ENCODE assay signal across 12 mouse cellular contexts in genomic region chr5:115465642-115466420, GRCm38 (mm10). TPM values are rescaled to one million over a fixed set of nuclear protein-coding genes. Genes with fewer than 3 reads are reported as not detected.
A peak's percentile ranks its signal among the peaks of the same experiment; 100 is the strongest.
DNase-seq lines count a peak whose midpoint lies in the region; ATAC-seq and TF ChIP-seq lines count a peak whose summit lies in the region.
"Had no signal": no experiment of that assay in that cellular context is flagged by ENCODE, and none has a peak within 500 bp of the region (broad histone marks: within the 10 kb centered on the region; RNA-seq: fewer than 3 reads in every experiment).

Gene Pla2g1b (plus strand): TSS chr5:115466262.

- H3K4me1 ChIP-seq in kidney, postnatal 0 days (replicated peaks; ENCODE audit: insufficient read depth, low read length): no peaks in the 10 kb centered on the region; the same call in 1 of the 2 replicates
- H3K4me1 ChIP-seq in ES-Bruce4 (ENCODE audit: control insufficient read depth, insufficient read depth, low read length): no peaks in the 10 kb centered on the region
- H3K4me1 ChIP-seq: embryonic facial prominence, embryonic 13.5 days had no signal

- H3K36me3 ChIP-seq in kidney, postnatal 0 days (ENCODE audit: insufficient read depth, low read length): no peaks in the 10 kb centered on the region
- H3K36me3 ChIP-seq in ES-Bruce4 (ENCODE audit: control insufficient read depth, insufficient read depth, low read length, poor library complexity, severe bottlenecking): peaks cover 2% of the 10 kb centered on the region; the same call in 1 of the 2 replicates
- H3K36me3 ChIP-seq: embryonic facial prominence, embryonic 13.5 days; heart, embryonic 12.5 days had no signal

- peak; percentile 27 for DNase-seq in kidney, postnatal 0 days (ENCODE audit: low spot score)
- DNase-seq in kidney, adult 8-10 months: no peak
- peak; percentile 40 for DNase-seq in brain, embryonic 14.5 days (ENCODE audit: low read depth)
- DNase-seq in lung, postnatal 25 days (ENCODE audit: low spot score): peak; percentile 29
- DNase-seq in B cell, adult 2 months: no peak
- DNase-seq in urinary bladder, postnatal 4 days (ENCODE audit: low spot score in 2 of 2): no peak
- DNase-seq in cerebellum, adult 18-20 months: no peak

- ATAC-seq in kidney, postnatal 0 days (replicated peaks; ENCODE audit: low FRiP score, low read depth): no peak
- ATAC-seq: hindbrain, embryonic 16.5 days had no signal

- no peak within 1 kb of the TSS for H3K4me2 ChIP-seq in kidney, postnatal 0 days (ENCODE audit: low read length)
- H3K4me2 ChIP-seq: embryonic facial prominence, embryonic 13.5 days; heart, embryonic 12.5 days had no signal

- no peaks in the 10 kb centered on the region for H3K27me3 ChIP-seq in kidney, postnatal 0 days (ENCODE audit: insufficient read depth, low read length)
- H3K27me3 ChIP-seq in ES-Bruce4 (ENCODE audit: control insufficient read depth, insufficient read depth, low read length, poor library complexity, severe bottlenecking): no peaks in the 10 kb centered on the region
- H3K27me3 ChIP-seq: embryonic facial prominence, embryonic 13.5 days; heart, embryonic 12.5 days had no signal

- no peak within 1 kb of the TSS for H3K27ac ChIP-seq in kidney, postnatal 0 days
- H3K27ac ChIP-seq in ES-Bruce4 (ENCODE audit: insufficient read depth, low read length): peak within 1 kb of the TSS; percentile 16
- H3K27ac ChIP-seq: embryonic facial prominence, embryonic 13.5 days had no signal

- H3K4me3 ChIP-seq in kidney, postnatal 0 days (replicated peaks; ENCODE audit: low read depth, low read length): no peak within 1 kb of the TSS
- H3K4me3 ChIP-seq in ES-Bruce4 (ENCODE audit: low read depth, low read length): peak within 1 kb of the TSS; percentile 66
- H3K4me3 ChIP-seq: embryonic facial prominence, embryonic 13.5 days; heart, embryonic 12.5 days; megakaryocyte, embryonic 14.5 days had no signal

- TF ChIP-seq POLR2A in ES-Bruce4 (IDR thresholded peaks at IDR 0.05; ENCODE audit: insufficient read depth, low read length): no peak
- TF ChIP-seq POLR2A in brain, embryonic 14.5 days (IDR thresholded peaks at IDR 0.05; ENCODE audit: borderline replicate concordance, extremely low read depth, insufficient read depth, insufficient read length, poor library complexity, severe bottlenecking): no peak

- no peak for TF ChIP-seq EP300 in ES-Bruce4 (IDR thresholded peaks at IDR 0.05; ENCODE audit: insufficient read depth, low read depth, low read length)

- TF ChIP-seq CTCF in kidney, postnatal 0 days (IDR thresholded peaks at IDR 0.05; ENCODE audit: low read depth): peak; percentile 52
- no peak for TF ChIP-seq CTCF in ES-Bruce4 (IDR thresholded peaks at IDR 0.05; ENCODE audit: low read depth, low read length)
- peak; percentile 40; the same call in 1 of the 2 replicates for TF ChIP-seq CTCF in brain, embryonic 14.5 days (IDR thresholded peaks at IDR 0.05; ENCODE audit: borderline replicate concordance, extremely low read depth, insufficient read depth, insufficient read length)

- no peaks in the 10 kb centered on the region for H3K9me3 ChIP-seq in kidney, postnatal 0 days (replicated peaks; ENCODE audit: low read length)
- no peaks in the 10 kb centered on the region for H3K9me3 ChIP-seq in ES-Bruce4 (replicated peaks; ENCODE audit: control insufficient read depth, insufficient read depth, low read length, poor library complexity, severe bottlenecking)
- H3K9me3 ChIP-seq: embryonic facial prominence, embryonic 13.5 days; heart, embryonic 12.5 days; megakaryocyte, embryonic 14.5 days had no signal

- H3K9ac ChIP-seq in kidney, postnatal 0 days (ENCODE audit: low read depth, low read length): no peak within 1 kb of the TSS
- peak within 1 kb of the TSS; percentile 28; the same call in 1 of the 2 replicates for H3K9ac ChIP-seq in ES-Bruce4 (ENCODE audit: low read depth, poor library complexity, severe bottlenecking)
- H3K9ac ChIP-seq: embryonic facial prominence, embryonic 13.5 days; heart, embryonic 12.5 days had no signal

- 45% methylated on average over 9 of the region's 9 CpGs for WGBS in kidney, postnatal 0 days

RNA-seq across cellular contexts. Expression of gene Pla2g1b, which starts in this region (rescaled TPM):
- polyA plus RNA-seq in kidney, postnatal 0 days (2015; fragmentation: Nextera tagmentation; extraction: Ambion mirVana): 0.97 and 0.98 TPM in 2 replicates
- polyA plus RNA-seq in ES-Bruce4 (2011; ENCODE audit: insufficient read depth, insufficient read length, low read depth, missing spikeins): 55.4 and 63.2 TPM in 2 replicates
- polyA plus RNA-seq in brain, embryonic 14.5 days (2012; rRNA removed): not detected in 2 replicates
- polyA plus RNA-seq: embryonic facial prominence, embryonic 13.5 days; hindbrain, embryonic 16.5 days had no signal

Comparison
In these comparisons a context has a peak if more than half of its experiments do, and no peak if none do; other contexts are left out.
1. RNA of gene Pla2g1b (polyA plus RNA-seq): 55.4 to 63.2 TPM in ES-Bruce4; 0.97 to 0.98 TPM in kidney, postnatal 0 days and not detected in brain, embryonic 14.5 days; every median in the first group is over 10 times any median in the second.
2. Peak in DNase-seq in kidney, postnatal 0 days; RNA of the gene not detected or under 1 TPM.
3. Peak in DNase-seq in brain, embryonic 14.5 days; RNA of the gene not detected or under 1 TPM.